Mouse (Mus musculus) WW6 (cell line): Measurements from ENCODE around the gene Prkcb.

Experiments used
- DNase-seq: peaks from one replicate; pipeline ENCODE4 v3.0.0-alpha.2; 2013; ENCODE audit warnings: low read depth, low spot score

The Prkcb gene

DNA sequence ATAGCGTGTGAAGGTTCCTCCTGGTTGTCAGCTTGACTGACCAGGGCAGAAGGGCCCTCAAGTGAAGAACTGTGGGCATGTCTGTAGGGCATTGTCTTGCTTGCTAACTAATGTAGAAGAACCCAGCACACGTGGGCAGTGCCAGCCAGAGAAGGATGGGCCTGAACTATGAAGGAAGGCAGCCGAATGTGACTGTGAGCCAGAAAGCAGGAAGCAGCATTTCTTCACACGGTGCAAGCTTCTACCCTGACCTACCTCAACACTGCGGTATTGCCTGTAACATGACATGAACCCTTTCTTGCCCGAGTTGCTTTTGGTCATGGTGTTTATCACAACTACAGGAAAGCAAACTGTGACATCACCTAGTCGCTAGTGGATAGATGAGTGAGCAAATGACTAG lies 113.5 kb downstream of the Prkcb start:
- DNase-seq = no peak

DNA sequence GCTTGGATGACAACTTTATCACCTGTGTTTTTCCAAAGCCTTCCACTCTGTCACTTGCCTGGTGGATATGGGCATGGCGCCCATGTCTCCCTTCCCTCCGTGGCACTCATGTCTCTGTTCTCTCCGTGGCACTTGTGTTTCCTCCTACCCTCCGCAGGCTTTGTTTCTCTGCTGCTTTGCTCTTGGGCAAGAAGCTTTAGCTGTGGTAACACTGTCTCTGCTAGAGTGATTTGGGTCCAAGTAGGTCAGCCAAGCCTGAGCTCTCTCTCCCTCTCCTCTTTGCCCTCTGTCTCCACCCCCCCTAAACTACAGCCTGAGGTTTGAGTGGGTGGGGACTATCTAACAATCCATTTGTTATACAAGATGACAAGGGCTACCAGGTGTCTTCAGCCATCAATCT lies 114.8 kb downstream of the Prkcb start:
- no peak for DNase-seq

DNA sequence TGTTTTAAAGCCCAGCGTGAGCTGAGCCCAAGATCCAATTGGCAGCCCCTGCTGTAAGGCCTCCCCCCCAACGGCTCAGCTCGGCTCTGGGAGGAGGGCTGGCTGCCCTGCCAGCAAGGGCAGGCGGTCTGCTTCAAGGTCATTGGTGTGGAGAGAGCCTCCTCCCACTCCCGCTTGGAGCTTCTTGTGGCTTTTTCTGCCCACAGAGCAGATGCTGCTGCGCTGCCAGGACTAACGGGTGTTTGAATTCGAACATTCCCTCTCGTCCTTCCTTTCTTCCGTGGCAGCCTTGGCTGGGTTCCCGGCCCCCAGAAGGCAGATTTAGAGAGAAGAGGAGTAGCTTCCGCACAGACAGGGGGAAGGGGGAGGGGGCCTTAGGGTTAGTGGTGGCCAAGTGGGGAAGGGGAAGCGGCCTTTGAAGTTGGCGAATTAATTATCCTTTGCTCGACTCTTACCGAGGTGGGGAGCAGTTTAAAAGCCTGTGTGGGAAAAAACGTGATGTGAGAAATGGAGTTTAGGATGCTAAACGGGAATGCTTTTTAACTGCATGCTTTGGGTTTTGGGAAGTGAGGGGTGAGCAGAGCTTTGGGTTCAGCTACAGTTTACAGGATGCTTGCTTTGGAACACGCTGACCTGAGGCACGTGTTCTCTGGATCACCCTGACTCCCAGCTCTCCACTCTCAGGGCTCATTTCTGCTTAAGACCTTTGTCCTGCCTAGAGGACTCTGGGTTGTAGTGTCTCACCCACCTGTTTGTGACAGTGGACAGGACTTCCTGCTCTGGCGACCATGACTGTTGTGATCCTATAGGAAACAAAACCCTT lies 116.2 kb downstream of the Prkcb start:
- no peak for DNase-seq

DNA sequence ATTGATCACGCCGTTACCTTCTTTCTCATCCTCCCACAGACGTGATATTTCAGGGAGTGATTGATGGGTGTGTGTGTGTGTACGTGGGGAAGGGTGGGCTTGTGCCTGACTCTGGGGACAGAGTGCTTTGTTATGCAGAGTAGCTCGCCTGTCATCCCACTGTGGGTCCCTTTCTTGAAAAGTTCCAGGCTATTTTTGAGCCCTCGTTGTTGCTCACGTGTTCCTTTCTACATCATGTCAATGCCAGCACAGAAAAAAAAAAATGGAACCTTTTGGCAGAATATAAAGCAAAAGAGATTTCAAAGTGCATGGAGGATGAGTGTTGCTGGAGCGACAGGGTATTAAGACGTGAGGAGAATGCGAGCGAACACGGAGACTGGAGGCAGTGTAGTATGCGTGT lies 118.1 kb downstream of the Prkcb start:
- no peak for DNase-seq

DNA sequence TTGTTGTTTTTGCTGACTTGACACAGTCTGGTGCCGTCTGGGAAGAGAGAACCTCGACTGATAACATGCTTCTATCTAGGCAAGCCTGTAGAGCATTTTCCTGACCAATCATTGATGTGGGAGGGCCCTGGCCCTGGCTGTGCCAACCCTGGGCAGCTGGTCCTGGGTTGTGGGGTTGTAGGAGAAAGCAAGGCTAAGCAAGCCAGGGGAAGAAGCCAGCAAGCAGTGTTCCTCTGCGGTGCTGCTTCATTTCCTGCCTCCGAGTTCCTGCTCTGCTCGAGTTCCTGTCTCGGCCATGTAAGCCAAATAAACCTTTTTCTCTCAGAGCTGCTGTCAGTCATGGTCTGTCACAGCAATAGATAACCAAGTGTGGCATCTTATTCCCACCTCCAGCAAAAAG lies 121.4 kb downstream of the Prkcb start:
- no peak for DNase-seq

DNA sequence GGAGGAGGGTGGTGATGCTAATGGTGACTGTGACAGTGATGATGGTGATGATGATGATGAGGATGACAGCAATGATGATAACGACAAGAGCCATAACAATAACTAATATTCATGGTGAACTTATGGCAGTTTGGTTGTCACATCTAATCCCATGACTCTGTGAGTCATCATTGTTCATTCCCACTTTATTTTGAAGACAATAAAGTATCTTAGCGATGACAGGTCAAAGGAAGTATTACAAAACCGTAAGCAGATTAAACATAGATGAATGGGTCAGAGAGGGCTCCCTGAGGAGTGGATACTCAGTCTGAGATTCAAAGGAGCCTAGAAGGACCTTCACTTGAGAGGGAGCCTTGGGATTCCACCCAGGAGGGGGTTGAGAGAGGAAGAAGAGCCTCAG lies 122.3 kb downstream of the Prkcb start:
- no peak for DNase-seq

DNA sequence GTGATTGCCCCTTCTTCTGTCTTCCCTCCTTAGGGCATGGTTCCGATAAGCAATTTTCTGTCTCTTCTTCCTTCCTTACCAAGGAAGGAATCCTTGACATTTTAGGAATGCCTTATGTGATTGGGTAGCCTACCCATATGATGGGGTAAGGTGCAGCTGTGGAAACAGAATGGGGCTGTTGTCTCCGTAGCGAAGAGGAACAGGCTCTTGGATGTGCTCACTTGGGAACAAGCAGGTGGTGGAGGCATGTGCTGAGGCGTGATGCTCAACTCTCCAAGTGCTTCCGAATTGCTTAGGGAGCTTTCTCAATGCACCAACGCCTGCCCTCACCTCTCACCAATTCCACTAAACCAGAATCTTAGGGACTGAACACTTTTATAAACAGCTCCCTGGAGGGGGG lies 124.7 kb downstream of the Prkcb start:
- no peak for DNase-seq

DNA sequence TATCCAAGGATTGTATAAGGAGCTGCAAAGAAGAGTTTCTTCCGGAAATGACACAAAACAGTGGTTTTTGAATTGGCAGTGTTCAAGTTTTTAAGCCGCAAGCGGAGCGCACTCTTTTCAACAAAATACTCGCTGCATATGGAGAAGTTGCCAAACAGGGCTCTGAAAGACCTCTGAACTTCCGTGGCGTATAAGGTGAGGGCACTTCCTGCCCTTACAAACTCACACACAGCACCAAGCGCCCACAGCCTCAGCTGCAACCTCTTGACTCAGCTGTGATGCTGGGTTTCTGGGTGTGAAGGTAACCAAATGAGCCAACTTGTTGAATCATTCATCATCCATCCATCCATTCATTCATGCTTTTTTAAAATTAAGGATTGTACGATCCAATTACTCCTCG lies 125.6 kb downstream of the Prkcb start:
- DNase-seq = no peak

DNA sequence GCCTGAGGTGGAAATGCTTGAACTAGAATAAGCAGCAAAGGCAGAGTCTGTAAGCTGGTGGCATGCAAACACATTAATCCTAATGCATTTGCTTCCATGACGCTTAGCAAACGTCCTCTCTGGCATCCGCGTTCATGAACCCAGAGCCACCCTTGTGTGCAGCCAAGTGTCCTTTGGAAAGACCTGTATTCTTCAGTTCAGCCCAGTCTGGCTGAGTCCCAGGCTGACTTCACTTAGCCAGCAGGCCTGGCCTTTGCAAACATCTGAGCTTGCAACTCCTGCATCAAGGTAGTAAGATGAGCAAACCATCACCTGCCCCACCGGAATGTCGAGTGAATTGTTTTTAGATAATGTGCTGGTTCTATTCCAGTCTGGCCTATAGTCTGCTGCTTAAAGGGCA lies 126.1 kb downstream of the Prkcb start:
- DNase-seq = no peak

DNA sequence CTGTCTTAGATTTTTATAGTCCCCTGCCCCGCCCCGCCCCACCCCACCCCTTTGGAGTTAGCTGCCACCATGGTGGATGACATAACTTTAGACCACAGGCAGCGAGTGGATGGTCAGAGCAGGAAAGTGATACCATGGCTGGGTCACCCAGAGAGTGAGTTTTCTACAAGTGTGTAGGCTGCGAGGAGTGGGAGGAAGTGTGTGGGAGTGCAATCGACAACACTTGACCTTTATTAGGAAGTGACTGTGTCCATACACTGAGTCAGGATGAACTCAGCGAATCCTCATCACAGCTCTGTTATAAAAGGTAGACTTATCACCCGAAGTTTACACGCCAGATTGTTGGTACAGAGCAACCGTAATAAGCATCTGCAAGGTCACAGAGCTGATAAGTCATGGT lies 126.8 kb downstream of the Prkcb start:
- DNase-seq = no peak

DNA sequence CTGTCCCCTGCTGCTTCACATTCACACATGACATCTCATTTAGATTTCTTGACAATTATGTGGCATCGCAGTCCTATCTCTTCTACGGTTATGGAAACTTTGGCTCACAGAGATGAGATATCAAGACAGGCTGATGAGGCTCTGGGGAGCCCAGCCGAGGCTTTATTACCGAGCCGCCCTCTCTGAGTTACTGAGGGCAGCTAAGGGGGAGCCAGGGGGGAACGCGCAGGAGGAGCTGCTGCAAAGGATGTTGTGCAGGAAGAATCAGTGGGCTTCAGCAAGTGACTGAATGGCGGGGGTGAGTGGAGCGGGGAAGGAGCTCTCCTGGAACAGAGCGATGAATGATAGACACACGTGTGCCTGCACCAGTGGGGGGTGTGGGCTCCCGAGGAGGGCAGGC lies 127.4 kb downstream of the Prkcb start:
- DNase-seq = no peak

DNA sequence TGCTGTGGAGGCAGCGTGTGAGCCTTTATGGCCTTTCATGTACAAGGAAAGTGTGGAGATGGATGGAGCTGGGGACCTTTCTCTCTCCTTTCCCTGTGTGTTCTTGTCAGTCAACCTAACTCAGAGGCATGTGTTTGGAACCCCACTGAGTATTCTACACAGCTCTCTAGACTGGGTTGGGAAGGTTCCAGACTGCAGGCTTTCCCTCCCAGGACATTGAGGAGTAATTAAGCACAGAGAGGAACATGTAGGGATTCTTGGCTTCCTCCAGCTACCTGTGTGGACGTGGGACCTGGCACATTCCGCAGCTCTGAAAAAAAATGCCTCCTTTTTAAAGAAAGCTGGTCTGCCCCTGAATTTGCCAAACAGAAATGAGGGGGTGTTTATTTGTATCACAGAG lies 130.0 kb downstream of the Prkcb start:
- DNase-seq = no peak

DNA sequence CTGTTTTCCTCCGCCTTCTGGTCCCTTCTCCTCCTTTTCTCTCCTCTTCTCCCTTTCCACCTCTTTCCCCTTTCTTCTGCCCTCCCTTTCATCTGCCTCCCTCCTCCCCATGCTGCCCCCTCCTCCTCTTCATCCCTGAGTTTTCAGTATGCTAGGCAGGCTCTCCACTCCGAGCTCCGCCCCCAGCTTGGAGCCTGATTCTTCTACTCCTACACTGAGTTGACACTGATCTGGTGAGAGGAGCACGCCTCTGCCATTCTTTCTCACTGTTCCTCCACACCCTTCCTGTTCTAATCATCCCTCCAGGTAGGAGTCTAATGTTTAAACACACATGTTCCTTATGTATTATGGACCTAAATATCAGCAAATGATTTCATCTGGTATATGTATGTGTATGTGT lies 135.3 kb downstream of the Prkcb start:
- DNase-seq = no peak

DNA sequence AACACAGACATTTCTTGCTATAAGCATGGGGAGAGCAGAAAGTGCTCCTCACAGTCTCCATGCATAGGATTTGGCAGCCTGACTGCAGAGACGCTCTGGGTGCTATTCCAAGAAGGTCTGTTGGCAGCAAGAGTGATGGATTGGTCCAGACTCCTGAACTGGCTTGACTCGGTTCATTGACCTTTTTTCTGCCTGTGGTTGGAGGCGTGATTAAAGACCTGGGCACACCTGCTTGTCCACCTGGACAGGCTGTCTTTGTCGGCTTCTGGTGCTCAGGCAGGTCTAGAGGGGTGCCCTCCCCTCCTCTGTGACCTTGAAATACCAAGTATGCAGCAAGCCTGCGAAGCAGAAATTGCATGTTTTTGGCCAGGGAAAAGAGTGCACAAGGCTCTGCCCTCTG lies 140.6 kb downstream of the Prkcb start:
- DNase-seq = no peak

DNA sequence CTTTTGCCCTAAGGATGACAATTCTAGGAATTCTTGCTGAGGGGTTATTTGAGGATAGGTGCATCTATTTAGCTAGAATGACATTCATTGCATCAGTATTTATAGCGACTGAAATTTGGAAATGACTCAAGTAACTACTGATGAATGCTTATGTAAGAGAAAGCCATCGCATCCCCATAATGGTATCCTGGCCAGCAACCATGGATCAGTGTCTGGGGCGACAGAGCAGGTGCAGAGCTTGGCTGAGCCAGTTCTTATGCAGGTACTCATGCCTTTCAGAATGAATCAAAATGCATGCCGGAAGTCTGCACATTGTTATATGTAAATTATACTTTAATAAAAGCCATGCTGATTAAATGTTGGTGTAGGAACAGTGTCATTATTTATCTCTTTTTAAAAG lies 143.8 kb downstream of the Prkcb start:
- no peak for DNase-seq

DNA sequence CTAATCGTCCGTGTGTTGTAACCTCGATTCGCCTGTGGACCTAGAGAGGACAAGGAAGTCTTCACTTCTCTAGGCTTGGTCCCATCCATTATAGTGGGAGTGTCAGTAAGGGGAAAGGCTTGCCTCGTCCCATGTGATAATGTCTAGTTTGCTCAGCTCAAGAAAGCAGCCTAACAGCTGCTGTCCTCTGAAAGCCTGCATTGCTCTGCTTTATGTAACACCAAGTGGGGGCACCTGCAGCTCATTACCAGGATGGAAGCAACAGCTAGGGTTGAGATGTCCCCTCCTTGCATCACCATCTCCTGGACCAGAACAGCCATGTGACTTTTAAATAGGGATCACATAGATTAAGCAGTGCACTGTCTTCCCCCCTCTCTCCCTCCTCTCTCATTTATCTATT lies 144.8 kb downstream of the Prkcb start:
- DNase-seq = no peak

DNA sequence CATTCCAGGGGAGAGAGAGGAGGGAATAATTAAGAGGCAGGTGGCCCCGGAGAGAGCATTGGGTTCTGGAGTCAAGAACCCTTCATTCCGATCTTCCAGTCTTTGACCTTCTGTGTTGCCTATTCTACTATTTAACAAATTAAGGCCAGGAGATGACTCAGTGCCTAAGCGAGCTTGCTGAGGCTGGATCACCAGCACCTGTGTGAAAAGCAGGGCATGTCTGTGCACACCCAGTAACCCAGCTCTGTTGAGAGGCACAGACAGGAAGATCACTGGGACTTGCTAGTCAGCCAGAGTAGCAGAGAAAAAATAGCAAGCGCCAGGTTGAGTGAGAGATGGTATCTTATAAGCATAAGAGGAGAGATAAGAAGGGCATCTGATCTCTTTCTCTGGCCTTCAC lies 146.4 kb downstream of the Prkcb start:
- DNase-seq = no peak

DNA sequence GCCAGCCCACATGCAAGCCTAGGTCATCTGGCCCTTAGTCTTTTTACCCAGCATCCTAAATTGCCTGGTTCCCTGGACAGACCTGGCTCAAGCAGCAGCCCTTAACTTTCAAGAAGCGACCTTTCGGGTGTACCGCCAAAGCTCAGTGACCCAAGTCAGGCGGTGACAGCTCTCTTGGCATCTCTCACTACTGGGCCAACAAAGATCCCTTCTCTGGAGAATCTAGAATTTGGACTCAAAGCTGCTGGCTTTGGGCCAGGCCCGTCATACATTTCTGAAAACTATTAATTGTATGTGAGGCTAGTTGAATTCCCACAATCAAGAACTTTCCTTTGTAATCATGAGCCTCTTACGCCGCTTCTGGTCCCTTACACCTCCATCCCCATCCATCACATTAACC lies 147.0 kb downstream of the Prkcb start:
- no peak for DNase-seq

DNA sequence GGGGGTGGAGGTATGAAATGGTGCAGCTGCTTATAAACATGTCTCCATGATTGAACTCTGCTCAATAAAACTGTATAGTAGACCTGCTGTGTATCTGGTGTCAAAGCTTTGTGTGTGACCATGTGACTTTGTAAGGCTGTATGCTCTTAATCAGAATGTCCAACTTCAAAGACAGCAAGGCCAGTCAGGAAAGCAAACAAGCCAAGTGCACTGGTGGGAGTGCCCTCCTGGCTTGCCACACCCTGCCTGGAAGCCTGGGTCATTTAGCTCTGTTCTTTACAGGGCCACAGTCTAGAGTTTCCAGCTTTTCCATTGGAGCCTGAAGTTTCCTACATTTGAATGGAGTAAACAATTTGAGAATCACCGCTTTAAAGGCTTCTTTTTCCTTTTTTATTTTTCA lies 148.8 kb downstream of the Prkcb start:
- no peak for DNase-seq

DNA sequence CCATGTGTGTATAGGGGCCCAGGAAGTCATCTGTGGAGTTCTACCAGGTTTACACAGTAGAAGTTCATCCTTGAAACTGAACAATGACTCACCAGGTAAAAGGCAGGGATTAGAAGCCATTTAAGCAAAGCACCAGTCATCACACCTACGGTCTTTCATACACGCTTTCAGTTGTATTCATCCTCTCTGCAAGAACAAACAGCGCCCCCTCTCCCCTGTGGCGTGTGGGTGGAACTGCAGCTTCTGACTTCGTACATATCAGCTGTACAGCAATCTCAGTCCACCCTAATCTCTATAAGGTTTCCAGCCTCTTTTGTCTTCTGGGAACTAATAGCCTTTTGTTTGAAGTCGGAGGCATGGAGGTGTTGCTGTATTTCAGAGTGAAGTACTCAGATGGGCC lies 156.5 kb downstream of the Prkcb start:
- peak; percentile 26 for DNase-seq

DNA sequence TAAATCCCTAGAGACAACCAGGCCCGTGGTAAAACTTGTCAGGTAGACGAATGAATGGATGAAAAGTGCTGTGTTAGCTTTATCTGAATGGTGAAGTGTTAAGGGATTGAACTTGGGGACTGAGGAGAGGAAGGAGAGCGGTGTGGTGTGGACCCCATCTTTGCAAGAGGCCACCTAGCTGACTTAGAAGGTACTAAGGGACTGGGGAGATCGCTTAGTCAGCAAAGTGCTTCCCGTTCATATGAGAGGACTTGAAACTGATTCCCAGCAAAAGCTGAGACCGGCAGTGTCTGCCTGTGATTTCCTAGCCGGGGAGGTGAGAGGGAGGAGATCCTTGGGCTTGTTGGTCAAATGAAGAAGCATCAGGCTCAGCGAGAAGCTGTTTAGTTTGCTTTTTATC lies 164.1 kb downstream of the Prkcb start:
- DNase-seq = no peak

DNA sequence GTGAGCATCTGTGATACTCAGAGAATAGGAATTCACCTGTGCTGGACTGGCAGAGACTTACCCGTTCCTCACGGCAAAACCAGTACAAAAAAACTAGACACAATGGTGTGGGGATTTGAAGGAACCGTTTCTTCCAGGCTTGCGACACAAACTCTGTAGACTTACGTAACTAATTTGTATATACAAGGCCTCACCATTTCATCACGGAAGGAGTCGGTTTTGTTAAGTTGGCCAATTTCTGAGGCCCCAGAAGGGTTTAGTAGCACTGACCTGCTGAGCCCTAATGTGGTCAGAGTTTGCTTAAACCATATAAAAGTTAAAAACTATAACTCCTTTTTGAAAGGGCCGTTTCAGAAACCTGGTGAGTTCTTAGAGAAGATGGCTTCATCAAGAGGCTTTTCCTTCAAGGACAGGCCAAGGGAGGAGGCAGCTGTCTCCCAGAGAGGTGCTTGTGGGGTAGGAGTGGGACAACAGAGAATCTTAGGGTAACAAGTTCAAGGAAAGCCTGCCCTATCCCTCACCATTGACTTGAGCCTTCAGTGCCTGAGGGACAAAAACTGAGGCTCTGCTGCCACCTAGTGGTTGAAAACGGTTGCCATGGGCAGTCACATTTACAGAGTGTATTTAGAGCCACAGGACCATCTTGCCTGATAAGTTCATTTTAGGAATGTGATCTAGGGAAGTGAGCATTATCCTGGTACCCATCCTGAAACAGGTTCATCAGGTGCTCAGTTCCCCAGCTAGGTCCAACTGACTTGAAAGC lies 170.8 kb downstream of the Prkcb start:
- peak; percentile 59 for DNase-seq

DNA sequence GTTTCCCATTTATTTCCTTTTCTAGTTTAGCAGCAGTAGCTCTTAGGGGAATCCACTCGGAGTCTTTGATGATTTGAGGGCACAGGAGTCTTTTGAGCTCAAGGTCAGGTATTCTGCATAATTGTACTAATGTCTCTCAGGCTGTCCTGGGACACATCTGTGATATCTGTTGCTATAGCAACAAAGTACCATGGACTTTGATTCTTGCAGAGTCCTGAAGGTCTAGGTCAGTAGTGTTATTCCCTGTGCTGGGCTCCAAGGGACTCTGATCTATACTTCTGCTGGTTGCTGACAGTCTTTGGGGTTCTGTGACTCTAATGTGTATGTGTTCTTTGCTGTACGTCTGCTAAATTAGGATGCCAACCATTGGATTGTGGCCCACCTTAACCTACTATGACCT lies 171.5 kb downstream of the Prkcb start:
- DNase-seq = no peak
